Mouse (Mus musculus) liver, embryonic 12.5 days (tissue): ENCODE data around the gene Alyref. TPM values are rescaled to one million over a fixed set of nuclear protein-coding genes. Genes with fewer than 3 reads are reported as not detected.
A peak's percentile ranks its signal among the peaks of the same experiment; 100 is the strongest.

Experiments used
- ATAC-seq: fragments of 200-750 bp; cut with Nextera tagmentation; 2 replicates; pipeline ENCODE4 v1.8.0; 2017; ENCODE audit warnings: moderate number of reproducible peaks, mild to moderate bottlenecking, moderate library complexity
- H3K27ac ChIP-seq: fragments of 300-500 bp; sonication (generic); 2 replicates; pipeline ENCODE4 v1.5.1; 2016; ENCODE audit warnings: mild to moderate bottlenecking
- H3K27me3 ChIP-seq: fragments of 300-500 bp; sonication (generic); replicated peaks from 2 replicates; pipeline ENCODE4 v1.6.1; 2016; ENCODE audit warnings: mild to moderate bottlenecking, moderate library complexity
- H3K36me3 ChIP-seq: fragments of 300-500 bp; sonication (generic); 2 replicates; pipeline ENCODE4 v1.6.1; 2016; ENCODE audit warnings: mild to moderate bottlenecking, moderate library complexity
- H3K4me1 ChIP-seq: fragments of 300-500 bp; sonication (generic); 2 replicates; pipeline ENCODE4 v1.6.1; 2016
- H3K4me2 ChIP-seq: fragments of 300-500 bp; sonication (generic); 2 replicates; pipeline ENCODE4 v1.6.1; 2016; ENCODE audit warnings: mild to moderate bottlenecking, moderate library complexity
- H3K4me3 ChIP-seq: fragments of 300-500 bp; sonication (generic); 2 replicates; pipeline ENCODE4 v1.5.1; 2016; ENCODE audit warnings: mild to moderate bottlenecking, moderate library complexity
- H3K9ac ChIP-seq: fragments of 300-500 bp; sonication (generic); 2 replicates; pipeline ENCODE4 v1.6.1; 2016; ENCODE audit warnings: mild to moderate bottlenecking, moderate library complexity
- H3K9me3 ChIP-seq: fragments of 300-500 bp; sonication (generic); replicated peaks from 2 replicates; pipeline ENCODE4 v1.6.1; 2016; ENCODE audit warnings: mild to moderate bottlenecking, moderate library complexity
- WGBS: fragments of 180-500 bp; shearing (Covaris S2); methylation state at CpG from one replicate; pipeline ENCODE4 v1.1.7; 2016; ENCODE audit not compliant: insufficient replicate concordance; 5-methylcytosine and 5-hydroxymethylcytosine counted together
- polyA plus RNA-seq: library from polyadenylated mRNA; unstranded; fragments of >200 nt; fragmentation: Nextera tagmentation; extraction: Ambion mirVana; gene quantifications from 2 replicates; pipeline ENCODE4 v1.2.1, GENCODE M21; 2016

Gene Alyref
- polyA plus RNA-seq, 1 experiment from 2014 or later: 545 TPM

DNA sequence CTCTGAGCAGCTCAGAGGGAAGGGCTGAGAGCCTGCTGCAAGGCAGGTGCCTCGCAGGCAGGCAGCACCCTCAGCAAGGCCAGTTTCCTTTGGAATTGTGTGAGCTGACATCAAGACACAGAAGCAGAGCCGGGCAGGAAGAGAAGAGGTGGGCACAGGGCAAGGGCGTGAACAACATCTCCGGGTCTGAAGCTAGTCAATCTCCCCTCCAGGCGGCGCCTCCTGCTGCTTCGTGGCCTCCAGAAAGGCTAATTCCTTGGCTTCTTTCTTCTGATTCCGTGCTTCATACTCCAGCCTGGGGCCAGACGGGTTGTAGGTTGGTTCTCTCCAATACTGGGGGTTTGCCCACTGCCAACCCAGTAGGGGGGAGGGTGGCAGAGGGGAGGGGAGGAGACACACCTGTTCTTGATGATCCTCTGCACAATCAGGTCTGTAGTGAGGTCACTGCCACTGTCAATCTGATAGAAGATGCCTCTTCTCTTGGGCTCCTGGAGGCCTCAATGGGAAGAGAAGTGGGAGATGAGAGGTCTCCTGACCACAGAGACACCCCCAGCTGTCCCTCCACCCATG, 12.4 kb upstream of the Alyref start:
- peaks cover 41% of the 10 kb centered on the region for H3K4me1 ChIP-seq
- peaks cover 22% of the 10 kb centered on the region for H3K27me3 ChIP-seq
- peaks cover 77% of the 10 kb centered on the region for H3K36me3 ChIP-seq
- H3K9ac ChIP-seq: no peak overlapping the region
- H3K27ac ChIP-seq: no peak overlapping the region
- H3K9me3 ChIP-seq: no peaks in the 10 kb centered on the region
- no peak overlapping the region for H3K4me2 ChIP-seq
- ATAC-seq: no peak
- WGBS: 76% methylated on average over 9 of the region's 9 CpGs
- no peak overlapping the region for H3K4me3 ChIP-seq

GRCm38 (mm10) chr11:120609250-120609649, 11.1 kb upstream of the Alyref start:
- H3K36me3 ChIP-seq: peaks cover 79% of the 10 kb centered on the region
- H3K4me2 ChIP-seq: peak overlapping the region; percentile 60
- no peaks in the 10 kb centered on the region for H3K9me3 ChIP-seq
- WGBS: 26% methylated on average over 8 of the region's 8 CpGs
- H3K27ac ChIP-seq: peak overlapping the region; percentile 15
- H3K4me1 ChIP-seq: peaks cover 41% of the 10 kb centered on the region
- ATAC-seq: peak; percentile 69
- H3K4me3 ChIP-seq: no peak overlapping the region
- peak overlapping the region; percentile 33; the same call in 1 of the 2 replicates for H3K9ac ChIP-seq
- peaks cover 22% of the 10 kb centered on the region for H3K27me3 ChIP-seq

DNA sequence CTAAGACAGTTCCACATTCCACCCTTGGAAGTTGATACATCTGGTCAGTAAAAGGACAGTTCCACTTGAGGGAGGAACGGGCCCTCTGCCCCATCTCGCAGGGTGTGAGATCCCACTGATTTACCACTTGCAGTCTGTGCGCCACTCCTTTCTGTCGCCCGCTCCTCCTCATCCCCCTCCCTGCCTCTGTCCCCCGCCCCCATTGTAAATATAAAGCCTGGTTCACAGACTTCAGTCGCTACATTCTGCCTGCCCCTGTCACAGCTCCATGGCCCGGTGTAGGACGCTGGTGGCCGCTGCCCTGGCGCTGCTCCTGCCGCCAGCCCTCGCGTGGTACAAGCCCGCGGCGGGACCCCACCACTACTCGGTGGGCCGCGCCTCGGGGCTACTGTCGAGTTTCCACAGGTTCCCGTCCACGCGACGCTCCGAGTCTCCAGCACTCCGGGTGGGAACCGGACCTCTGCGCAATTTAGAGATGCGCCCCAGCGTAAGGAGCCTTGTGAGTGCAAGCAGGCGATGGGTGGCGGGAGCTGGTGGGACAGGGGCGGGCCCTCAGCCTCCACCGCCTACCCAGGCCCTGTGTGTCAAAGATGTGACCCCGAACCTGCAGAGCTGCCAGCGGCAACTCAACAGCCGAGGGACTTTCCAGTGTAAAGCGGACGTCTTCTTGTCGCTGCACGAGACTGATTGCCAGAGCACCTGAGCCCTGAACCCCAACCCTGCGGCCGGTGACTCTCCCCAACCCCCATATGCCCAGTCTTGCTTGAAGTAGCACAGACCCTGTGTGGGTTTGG, 10.3 kb upstream of the Alyref start, which contains the start of gene Npb:
TSS of gene Npb (plus strand) at position 237 of the 794 bp plus-strand sequence.
- no peaks in the 10 kb centered on the region for H3K9me3 ChIP-seq
- peaks cover 79% of the 10 kb centered on the region for H3K36me3 ChIP-seq
- peaks cover 22% of the 10 kb centered on the region for H3K27me3 ChIP-seq
- peaks cover 49% of the 10 kb centered on the region for H3K4me1 ChIP-seq
- 23% methylated on average over 45 of the region's 45 CpGs for WGBS
- H3K27ac ChIP-seq: peak within 1 kb of the TSS; percentile 29
- no peak for ATAC-seq
- H3K4me3 ChIP-seq: peak within 1 kb of the TSS; percentile 38
- peak within 1 kb of the TSS; percentile 60 for H3K4me2 ChIP-seq
- H3K9ac ChIP-seq: peak within 1 kb of the TSS; percentile 33; the same call in 1 of the 2 replicates

- H3K4me2 ChIP-seq: no peak overlapping the region
- peaks cover 79% of the 10 kb centered on the region for H3K36me3 ChIP-seq
- peak overlapping the region; percentile 20 for H3K27ac ChIP-seq
- no peak overlapping the region for H3K4me3 ChIP-seq
- H3K27me3 ChIP-seq: peaks cover 22% of the 10 kb centered on the region
- WGBS: 70% methylated on average over 4 of the region's 4 CpGs
- peaks cover 66% of the 10 kb centered on the region for H3K4me1 ChIP-seq
- no peaks in the 10 kb centered on the region for H3K9me3 ChIP-seq
- ATAC-seq: no peak
- no peak overlapping the region for H3K9ac ChIP-seq
Observed at GRCm38 (mm10) chr11:120606764-120607163, 8.6 kb upstream of the Alyref start.

DNA sequence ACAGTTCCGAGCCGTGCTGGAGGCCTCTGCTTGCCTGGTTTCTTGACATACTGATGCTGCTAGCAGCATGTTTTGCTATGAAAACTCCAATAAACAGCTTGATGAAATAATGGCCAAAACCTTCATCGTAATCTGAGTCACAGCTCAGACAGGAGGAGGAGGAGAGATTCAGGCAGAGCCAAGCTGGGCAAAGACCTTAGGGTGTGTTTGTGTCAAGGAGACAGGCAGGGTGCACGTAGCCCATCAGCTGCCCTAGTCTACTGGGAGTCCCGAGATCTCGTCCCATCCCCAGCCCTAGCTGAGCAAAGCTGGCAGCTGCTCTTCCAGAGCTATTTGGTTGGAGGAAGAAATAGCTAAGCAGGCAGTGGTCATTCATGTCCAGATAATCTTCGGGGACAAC, 7.5 kb upstream of the Alyref start:
- no peak overlapping the region for H3K4me2 ChIP-seq
- H3K9ac ChIP-seq: no peak overlapping the region
- no peak overlapping the region for H3K27ac ChIP-seq
- H3K27me3 ChIP-seq: peaks cover 22% of the 10 kb centered on the region
- peaks cover 77% of the 10 kb centered on the region for H3K36me3 ChIP-seq
- H3K4me3 ChIP-seq: no peak overlapping the region
- H3K9me3 ChIP-seq: no peaks in the 10 kb centered on the region
- no peak for ATAC-seq
- WGBS: 85% methylated on average over 7 of the region's 7 CpGs
- H3K4me1 ChIP-seq: peaks cover 70% of the 10 kb centered on the region

DNA sequence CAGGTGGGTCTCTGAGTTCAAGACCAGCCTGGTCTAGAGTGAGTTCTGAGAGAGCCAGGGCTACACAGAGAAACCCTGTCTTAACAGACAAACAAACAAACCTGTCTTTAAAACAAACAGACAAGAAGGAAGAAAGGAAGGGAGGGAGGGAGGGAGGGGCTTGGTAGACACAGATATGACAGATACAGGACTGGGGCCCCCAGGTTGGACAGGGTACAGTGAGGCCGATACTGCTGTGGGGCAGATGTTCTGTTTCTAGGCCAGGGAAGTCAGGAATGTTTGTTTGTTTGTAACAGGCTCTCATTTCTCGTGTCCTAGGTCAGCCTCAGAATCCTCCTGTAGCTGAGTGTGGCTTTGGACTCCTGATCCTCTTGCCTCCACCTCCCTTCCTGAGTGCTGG, 5.4 kb upstream of the Alyref start:
- H3K27ac ChIP-seq: peak overlapping the region; percentile 78
- peak overlapping the region; percentile 22; the same call in 1 of the 2 replicates for H3K4me3 ChIP-seq
- H3K9ac ChIP-seq: peak overlapping the region; percentile 50
- H3K4me2 ChIP-seq: peak overlapping the region; percentile 57
- no peaks in the 10 kb centered on the region for H3K9me3 ChIP-seq
- WGBS: 15% methylated on average over 2 of the region's 2 CpGs
- peaks cover 12% of the 10 kb centered on the region for H3K27me3 ChIP-seq
- H3K36me3 ChIP-seq: peaks cover 72% of the 10 kb centered on the region
- peaks cover 75% of the 10 kb centered on the region for H3K4me1 ChIP-seq
- ATAC-seq: peak; percentile 81

- no peak for ATAC-seq
- no peaks in the 10 kb centered on the region for H3K9me3 ChIP-seq
- H3K4me3 ChIP-seq: no peak overlapping the region
- no peak overlapping the region for H3K9ac ChIP-seq
- H3K27ac ChIP-seq: 0 out of 2 replicates have a peak overlapping the region, but pooled peaks have one; percentile 22
- H3K4me2 ChIP-seq: no peak overlapping the region
- no peaks in the 10 kb centered on the region for H3K27me3 ChIP-seq
- H3K4me1 ChIP-seq: peaks cover 74% of the 10 kb centered on the region
- peaks cover 74% of the 10 kb centered on the region for H3K36me3 ChIP-seq
- 76% methylated on average over 3 of the region's 3 CpGs for WGBS
Observed at GRCm38 (mm10) chr11:120600716-120601115, 2.6 kb upstream of the Alyref start.

GRCm38 (mm10) chr11:120598990-120599549, 905 bp upstream of the Alyref start:
- H3K9ac ChIP-seq: peak overlapping the region; percentile 80
- H3K9me3 ChIP-seq: no peaks in the 10 kb centered on the region
- no peak for ATAC-seq
- H3K36me3 ChIP-seq: peaks cover 73% of the 10 kb centered on the region
- H3K4me1 ChIP-seq: peaks cover 78% of the 10 kb centered on the region
- no peaks in the 10 kb centered on the region for H3K27me3 ChIP-seq
- 42% methylated on average over 17 of the region's 17 CpGs for whole genome bisulfite sequencing
- peak overlapping the region; percentile 95 for H3K4me3 ChIP-seq
- H3K4me2 ChIP-seq: peak overlapping the region; percentile 93
- H3K27ac ChIP-seq: peak overlapping the region; percentile 96

DNA sequence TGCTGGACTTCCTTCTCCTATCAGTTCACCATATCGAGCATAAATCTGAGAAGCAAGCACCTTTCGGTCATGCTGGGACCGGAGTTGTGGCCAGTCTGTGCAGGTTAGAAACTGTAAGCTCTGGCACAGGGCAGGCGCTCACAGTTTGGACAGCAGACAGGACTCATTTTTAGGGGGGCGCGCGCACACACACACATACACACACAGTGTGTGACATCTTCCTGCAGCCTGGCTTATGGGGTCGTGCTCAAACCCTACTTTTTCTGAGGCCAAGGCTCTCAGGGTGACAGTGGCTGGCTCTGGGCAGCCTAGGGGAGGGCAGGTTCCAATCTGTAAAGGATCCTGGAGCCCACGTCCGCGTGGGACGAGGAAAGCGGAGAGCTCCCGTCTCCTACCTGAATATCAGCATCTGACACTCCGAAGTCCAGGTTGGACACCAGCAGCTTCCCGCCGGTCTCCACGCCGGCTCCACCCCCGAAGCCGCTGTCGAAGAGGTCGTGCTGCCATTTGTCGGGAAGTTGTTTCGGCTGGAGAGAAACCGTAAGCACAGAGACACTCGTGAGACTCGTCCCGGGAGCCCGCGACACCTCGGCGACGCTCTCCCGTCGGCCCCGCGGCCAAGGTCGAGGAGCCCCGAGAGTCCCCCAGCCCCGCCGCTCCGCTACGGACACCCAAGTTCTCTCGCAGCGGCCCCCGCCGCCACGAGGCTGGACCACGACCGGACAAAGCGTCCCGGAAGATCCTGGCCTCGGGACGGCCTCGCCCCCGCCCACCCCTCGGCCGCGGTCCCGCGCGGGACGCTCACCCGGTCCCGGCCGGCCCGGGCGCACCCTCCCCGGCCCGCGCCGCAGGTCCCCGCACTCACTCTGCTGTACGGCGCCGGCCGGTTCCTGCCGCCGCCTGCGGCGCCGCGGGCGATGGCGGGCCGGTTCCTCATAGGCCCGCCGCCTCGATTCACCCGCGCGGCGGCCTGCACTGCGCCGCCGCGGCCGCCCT, 627 bp downstream of the Alyref start:
- Histone ChIP-seq H3K36me3 (peaks cover 73% of the 10 kb centered on the region), H3K27ac (peak overlapping the region; percentile 96), H3K9me3 (no peaks in the 10 kb centered on the region), H3K4me2 (peak overlapping the region; percentile 93), H3K4me3 (peak overlapping the region; percentile 95), H3K9ac (peak overlapping the region; percentile 100), H3K4me1 (peaks cover 74% of the 10 kb centered on the region), H3K27me3 (no peaks in the 10 kb centered on the region)
- peak; percentile 30 for ATAC-seq
- WGBS: 3% methylated on average over 92 of the region's 99 CpGs

DNA sequence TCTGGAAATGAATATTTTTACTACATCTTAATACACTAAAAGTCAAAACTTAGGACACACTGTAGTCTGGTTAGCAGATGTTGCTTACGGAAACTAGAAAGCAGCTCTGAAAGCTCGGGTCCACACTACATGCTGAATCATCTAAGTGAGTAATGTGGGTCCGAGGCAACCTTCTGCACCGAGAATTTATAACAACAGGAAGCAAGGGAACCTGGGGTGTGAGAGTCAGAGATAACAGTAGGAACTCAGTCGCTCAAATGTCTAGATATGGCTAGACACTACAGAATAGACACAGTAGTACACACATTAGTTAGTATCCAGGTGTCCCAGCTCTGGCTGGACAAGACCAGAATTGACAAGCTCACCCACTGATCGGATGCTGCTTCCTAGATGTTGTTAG, 9.6 kb downstream of the Alyref start:
- H3K36me3 ChIP-seq: peaks cover 100% of the 10 kb centered on the region
- H3K4me3 ChIP-seq: no peak overlapping the region
- peak overlapping the region; percentile 33; the same call in 1 of the 2 replicates for H3K27ac ChIP-seq
- H3K9ac ChIP-seq: no peak overlapping the region
- H3K27me3 ChIP-seq: no peaks in the 10 kb centered on the region
- peak; percentile 72 for ATAC-seq
- H3K4me2 ChIP-seq: no peak overlapping the region
- H3K4me1 ChIP-seq: peaks cover 28% of the 10 kb centered on the region
- WGBS: 27% methylated on average over 6 of the region's 6 CpGs
- H3K9me3 ChIP-seq: no peaks in the 10 kb centered on the region

DNA sequence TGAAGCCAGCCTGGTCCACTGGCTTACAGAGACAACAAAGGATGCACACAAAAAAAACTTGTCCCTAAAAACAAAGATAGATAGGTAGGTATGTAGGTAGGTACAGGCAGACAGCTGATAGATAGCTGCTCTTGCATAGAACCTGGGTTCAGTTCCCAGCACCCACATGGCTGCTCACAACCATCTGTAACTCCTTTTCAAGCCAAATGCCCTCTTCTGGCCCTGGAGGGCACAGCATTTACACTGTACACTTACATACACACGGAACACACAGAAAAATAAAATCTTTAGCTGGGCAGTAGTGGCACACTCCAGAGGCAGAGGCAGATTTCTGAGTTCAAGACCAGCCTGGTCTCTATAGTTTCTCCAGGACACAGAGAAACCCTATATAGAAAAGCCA, 14.2 kb downstream of the Alyref start:
- 81% methylated on average over 1 of the region's 1 CpGs for WGBS
- H3K36me3 ChIP-seq: peaks cover 76% of the 10 kb centered on the region
- no peak overlapping the region for H3K4me3 ChIP-seq

More for the DNA sequence above, 14.2 kb downstream of the Alyref start:
- Histone ChIP-seq H3K27me3 (no peaks in the 10 kb centered on the region), H3K4me1 (peaks cover 39% of the 10 kb centered on the region), H3K4me2 (no peak overlapping the region), H3K9me3 (no peaks in the 10 kb centered on the region), H3K9ac (no peak overlapping the region), H3K27ac (no peak overlapping the region)
- no peak for ATAC-seq
